Mouse (Mus musculus): ENCODE measurements at regions not wholly inside any gene's neighbourhood (a gene's known extent, or its start where the extent isn't known, plus 50 kb on each side); places are given as distances from the start of the nearest gene placed in this dataset.

- DNase-seq (ENCODE audit: low spot score): peak; percentile 8
Observed at GRCm38 (mm10) chr10:70814354-70815131, 158.8 kb upstream of the Phyhipl start.

DNA sequence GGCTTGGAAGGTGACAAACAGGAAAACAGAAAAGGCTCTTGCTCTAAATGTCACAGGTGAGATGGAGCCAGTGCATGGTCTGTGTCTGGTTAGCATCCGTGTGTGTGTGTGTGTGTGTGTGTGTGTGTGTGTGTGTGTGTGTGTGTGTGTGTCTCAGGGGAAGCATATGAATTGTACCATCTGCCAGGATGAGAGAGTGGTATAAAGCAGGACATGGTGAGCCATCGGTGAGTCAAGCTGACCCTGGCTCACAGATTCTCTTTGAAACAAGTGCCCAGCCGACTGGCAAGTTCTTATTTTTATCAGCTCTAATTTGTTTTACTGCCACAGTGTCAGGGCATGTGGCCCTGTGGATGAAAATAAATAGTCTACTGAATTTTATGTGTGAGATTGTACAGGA, 153.6 kb upstream of the Phyhipl start:
- no peak for DNase-seq (ENCODE audit: low spot score)

GRCm38 (mm10) chr10:70806786-70807385, 151.1 kb upstream of the Phyhipl start:
- no peak for DNase-seq (ENCODE audit: low spot score)

GRCm38 (mm10) chr10:70800736-70801306, 145.1 kb upstream of the Phyhipl start:
- DNase-seq (ENCODE audit: low spot score): no peak

DNA sequence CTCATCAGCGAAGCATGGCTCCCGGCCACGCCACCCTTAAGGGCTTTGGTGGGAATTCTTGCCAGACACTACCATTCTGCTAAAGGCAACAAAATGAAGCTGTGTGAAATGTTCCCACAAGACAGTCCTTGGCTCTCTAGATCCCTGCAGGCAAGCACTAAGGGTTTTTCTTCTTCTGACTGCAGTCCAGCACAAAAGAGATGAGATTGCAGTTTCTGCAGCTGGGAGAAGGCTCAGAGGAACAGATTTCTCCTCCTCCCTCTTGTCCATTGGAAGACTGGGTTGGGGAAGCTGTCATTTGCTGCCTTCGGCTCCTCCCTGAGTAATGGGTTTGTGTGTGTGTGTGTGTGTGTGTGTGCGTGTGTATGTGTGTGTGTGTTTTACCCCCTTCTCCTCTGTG, 144.1 kb upstream of the Phyhipl start:
- DNase-seq (ENCODE audit: low spot score): no peak

DNA sequence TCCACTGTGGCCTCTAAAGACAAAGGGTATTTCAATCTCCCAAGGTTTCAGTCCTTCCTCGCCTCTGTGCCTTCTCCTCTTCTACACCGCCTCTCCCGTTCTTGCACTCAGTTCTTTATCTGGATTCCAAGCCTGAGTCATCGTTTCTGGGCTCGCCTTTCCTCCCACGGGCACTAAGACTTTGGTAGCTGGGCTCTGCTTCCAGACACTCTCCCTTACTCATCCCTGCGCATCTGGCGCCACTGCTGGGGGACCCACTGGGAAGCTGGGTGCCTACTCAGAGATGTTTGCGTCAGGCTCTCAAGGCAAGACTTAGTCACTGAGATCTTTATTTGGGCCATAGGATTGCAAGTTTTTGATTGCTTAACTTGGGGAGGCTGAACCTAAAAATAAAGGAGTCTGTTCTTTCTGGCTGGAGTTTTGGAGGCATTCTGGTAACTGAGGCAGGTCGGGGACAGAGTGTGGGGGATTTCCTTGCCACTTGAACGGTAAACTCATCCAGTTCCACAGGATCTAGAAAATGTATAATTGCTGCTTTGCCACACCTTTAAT, 143.5 kb upstream of the Phyhipl start:
- peak; percentile 58 for DNase-seq (ENCODE audit: low spot score)

DNA sequence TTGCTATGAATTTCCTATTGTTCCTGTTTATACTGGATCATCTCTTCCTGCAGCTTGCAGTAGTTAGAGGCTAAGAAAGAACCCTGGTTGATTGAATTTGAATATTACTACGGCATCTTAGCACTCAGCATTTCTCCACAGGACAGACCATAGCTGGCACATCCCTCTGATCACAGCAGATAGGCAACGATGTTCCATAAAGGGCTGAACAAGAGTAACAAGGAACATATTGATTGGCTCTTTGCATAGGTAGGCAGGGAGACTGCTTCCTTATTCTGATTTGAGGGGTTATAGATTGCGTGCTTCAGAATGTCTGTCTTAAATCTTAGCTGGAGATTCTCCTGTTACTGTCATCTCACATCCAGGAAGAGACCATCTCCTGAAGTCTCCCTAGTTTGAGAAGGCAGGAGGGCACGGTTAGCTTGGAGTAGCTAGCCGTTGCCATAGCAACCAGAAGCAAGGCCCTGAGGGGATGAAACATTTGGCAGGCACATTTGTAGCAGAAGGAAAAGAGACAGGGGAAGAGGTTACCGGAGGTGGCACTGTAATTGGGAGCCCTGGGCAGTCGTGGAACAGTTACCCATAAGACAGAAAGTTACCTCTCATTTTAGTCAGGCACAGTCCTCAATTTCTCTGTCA, 133.2 kb upstream of the Phyhipl start:
- DNase-seq (ENCODE audit: low spot score): no peak

DNA sequence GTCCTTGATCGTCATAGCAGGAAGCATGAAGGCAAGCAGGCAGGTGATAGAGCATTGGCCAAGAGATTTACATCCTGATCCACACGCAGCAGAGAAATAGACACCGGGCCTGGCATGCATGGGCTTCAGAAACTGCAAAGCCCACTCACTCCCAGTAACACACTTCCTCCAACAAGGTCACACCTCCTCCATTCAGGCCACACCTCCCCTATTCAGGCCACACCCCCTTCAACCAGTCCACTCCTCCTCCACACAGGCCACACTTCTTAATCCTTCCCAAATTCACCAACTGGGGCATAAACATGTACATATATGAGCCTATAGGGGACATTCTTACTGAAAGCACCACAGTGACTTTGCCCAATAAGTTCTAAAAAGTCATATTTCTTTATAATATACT, 125.3 kb upstream of the Phyhipl start:
- DNase-seq (ENCODE audit: low spot score): no peak

DNA sequence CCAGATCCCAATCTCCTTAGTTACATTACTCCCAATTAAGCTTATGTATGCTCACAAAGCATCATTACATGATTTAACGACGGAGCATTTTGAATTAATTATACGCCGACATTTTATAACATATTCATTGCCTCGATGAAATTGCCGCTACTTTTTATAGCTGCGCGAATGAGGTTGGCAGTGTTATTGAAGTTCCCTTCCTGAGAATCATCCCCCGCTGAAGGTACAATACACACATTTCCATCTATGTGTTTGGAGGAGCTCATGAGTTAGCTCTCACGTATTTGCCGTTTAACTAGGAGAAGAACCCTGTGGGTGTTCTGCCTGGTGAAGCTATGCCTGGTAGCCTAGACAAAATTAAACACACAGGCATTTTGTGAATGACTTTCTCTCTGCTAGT, 122.8 kb upstream of the Phyhipl start:
- DNase-seq (ENCODE audit: low spot score): no peak

GRCm38 (mm10) chr10:70774571-70774970, 118.8 kb upstream of the Phyhipl start:
- no peak for DNase-seq (ENCODE audit: low spot score)

- DNase-seq (ENCODE audit: low spot score): no peak
Observed at GRCm38 (mm10) chr10:70774159-70774558, 118.4 kb upstream of the Phyhipl start.

DNA sequence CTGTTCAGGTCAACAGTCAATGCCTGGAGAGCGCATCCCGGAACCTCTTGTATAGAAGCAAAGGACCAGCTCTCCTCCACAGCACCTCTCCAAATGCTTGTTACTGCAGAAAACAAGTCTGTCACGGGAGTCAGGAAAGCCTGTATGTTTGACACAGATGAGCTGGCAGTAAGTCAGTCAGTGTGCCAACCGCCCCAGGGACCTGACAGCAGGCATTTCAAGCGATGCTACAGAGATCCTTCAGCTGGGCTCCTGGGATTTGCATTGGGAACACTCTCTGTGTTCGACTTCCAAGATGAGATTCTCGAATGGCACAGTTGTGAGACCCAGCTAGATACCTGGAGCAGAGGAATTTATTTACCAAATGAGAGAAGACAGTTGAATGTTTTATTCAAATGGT, 111.7 kb upstream of the Phyhipl start:
- DNase-seq (ENCODE audit: low spot score): no peak

GRCm38 (mm10) chr10:70766869-70767268, 111.1 kb upstream of the Phyhipl start:
- DNase-seq (ENCODE audit: low spot score): no peak

DNA sequence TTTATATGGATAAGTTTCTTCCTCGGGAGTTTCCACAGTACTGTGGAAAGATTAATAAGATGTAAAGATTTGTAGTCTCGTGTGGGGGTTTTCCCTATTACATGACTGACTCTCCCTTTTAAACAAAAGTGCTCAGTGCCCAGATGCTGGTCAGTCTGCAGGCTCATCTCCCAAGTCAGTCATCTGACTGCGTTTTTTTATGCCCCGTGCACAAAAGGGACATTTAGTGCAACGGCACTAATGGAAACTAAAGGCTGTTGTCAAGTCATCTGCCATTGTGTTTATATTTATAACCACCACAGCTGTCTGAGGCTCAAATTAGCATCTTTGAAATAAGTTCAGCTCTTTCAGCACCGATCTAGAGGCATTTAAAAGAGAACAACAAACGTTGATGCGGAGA, 110.7 kb upstream of the Phyhipl start:
- DNase-seq (ENCODE audit: low spot score): no peak

GRCm38 (mm10) chr10:70763206-70763605, 107.4 kb upstream of the Phyhipl start:
- DNase-seq (ENCODE audit: low spot score): no peak

GRCm38 (mm10) chr10:70759686-70760085, 103.9 kb upstream of the Phyhipl start:
- DNase-seq (ENCODE audit: low spot score): no peak

GRCm38 (mm10) chr10:70751771-70752170, 96.0 kb upstream of the Phyhipl start:
- DNase-seq (ENCODE audit: low spot score): no peak

DNA sequence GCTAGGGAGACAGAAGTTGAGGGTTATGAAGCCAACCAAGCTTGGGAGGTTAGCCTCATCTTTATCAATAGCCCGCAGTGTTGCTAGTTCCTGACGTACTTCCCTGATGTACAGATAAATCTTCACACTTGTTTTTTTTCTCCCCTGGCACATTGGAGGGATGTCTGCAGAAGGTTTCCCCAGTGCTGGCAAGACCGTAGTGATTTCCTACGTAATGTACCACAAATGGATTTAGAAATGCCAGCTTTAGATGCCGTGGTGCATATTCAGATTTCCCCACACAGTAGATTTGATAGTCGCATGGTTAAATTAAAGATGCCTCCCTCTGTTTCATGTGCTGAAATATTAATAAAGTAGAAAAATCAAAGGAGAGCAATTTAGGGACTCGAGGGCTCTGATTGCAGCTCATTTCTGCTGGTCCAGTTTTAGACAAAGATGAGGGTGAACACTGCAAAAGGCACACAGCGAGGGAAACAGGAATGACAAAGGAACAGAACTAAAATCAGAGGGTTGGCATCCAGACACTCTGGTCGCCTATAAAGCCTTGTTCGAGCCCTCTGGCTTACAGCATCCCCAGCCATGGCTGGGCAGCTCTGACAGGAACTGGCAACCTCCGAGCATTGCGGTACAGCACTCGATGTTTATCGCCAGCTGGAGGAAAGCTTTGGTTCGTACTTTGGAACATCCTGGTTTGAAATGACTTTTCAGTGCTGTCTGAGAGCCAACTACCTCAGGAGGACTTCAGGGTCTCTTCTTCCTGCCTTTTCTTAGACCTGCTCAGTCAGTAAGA, 94.8 kb upstream of the Phyhipl start:
- no peak for DNase-seq (ENCODE audit: low spot score)

DNA sequence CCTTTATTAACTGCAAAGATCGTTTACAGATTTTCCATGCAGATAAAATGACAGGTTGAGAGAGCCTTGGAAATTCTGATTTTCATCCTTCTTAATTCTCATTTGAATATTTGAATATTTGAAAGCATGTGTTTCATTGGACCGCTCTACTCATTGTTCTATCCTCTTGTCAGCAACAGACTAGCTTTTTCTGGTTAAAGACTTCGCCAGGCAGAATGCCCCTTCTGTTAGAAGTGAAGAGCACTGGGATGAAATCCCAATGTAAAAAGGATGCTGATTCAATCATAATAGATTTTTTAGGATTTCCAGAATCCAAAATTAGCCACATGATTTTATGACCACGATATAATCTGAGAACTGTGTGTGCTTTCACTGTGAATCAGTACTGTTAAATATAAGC, 90.8 kb upstream of the Phyhipl start:
- no peak for DNase-seq (ENCODE audit: low spot score)

DNA sequence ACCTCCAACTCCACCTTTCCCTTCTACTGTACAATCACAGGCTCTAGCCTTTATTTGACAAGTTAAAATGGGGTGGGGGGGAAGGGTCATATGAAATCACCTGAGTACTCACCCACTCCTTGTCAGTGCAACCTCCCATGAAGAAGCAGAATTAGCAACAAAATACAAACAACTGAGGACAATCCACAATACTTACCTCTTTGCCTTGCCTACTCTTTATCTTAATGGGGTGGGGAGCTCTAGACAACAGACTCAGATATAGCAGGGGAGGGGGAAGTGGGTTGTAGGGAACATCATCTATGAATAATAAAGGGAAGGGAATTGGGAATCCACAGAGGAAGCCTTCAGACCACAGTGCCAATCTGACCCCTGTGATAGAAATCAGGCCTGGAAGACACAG, 86.1 kb upstream of the Phyhipl start:
- no peak for DNase-seq (ENCODE audit: low spot score)

DNA sequence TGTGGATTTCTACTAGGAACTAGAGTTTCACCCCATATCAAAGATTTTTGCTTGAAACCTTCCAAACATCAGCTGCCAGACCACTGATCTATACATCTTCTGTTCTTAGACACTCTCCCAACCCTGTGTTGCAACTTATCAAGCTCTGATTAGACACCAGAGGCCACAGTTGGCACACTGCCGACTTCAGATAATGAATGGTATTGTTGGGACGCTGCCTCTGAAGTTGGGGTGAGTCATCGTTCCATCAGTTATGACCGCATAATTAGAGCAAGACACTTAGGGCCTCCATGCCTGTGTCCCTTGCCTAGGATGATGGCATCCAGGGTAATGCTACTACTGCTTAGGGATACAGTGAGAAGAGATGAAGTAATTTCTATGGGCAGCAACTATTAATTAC, 84.3 kb upstream of the Phyhipl start:
- DNase-seq (ENCODE audit: low spot score): no peak
